Mouse (Mus musculus) ES-E14 (cell line): ENCODE measurements around the gene Dhx16.

Source experiments
- CHD2 ChIP-seq: IDR thresholded peaks from 2 replicates; pipeline ENCODE4 v1.6.1; 2014; ENCODE audit warnings: mild to moderate bottlenecking, low read depth, low read length, inconsistent platforms
- HCFC1 ChIP-seq: IDR thresholded peaks from 2 replicates; pipeline ENCODE4 v1.6.1; 2012; ENCODE audit warnings: low read length, inconsistent platforms, borderline replicate concordance; ENCODE audit not compliant: insufficient read depth

GRCm38 (mm10) chr17:35882924-35883323 lies 3.3 kb downstream of the Dhx16 start:
- no peak for TF ChIP-seq HCFC1
- TF ChIP-seq CHD2, result no peak
